Mouse (Mus musculus): ENCODE measurements around the gene Tmem168. TPM values are rescaled to one million over a fixed set of nuclear protein-coding genes. Genes with fewer than 3 reads are reported as not detected.

Tmem168 gene
- polyA plus RNA-seq (2012; fragmentation: generic; extraction: Trizol) = 1 to 10 TPM in 1 of 2 experiments, under 1 TPM in 1; 0.49 to 4.6 TPM

DNA sequence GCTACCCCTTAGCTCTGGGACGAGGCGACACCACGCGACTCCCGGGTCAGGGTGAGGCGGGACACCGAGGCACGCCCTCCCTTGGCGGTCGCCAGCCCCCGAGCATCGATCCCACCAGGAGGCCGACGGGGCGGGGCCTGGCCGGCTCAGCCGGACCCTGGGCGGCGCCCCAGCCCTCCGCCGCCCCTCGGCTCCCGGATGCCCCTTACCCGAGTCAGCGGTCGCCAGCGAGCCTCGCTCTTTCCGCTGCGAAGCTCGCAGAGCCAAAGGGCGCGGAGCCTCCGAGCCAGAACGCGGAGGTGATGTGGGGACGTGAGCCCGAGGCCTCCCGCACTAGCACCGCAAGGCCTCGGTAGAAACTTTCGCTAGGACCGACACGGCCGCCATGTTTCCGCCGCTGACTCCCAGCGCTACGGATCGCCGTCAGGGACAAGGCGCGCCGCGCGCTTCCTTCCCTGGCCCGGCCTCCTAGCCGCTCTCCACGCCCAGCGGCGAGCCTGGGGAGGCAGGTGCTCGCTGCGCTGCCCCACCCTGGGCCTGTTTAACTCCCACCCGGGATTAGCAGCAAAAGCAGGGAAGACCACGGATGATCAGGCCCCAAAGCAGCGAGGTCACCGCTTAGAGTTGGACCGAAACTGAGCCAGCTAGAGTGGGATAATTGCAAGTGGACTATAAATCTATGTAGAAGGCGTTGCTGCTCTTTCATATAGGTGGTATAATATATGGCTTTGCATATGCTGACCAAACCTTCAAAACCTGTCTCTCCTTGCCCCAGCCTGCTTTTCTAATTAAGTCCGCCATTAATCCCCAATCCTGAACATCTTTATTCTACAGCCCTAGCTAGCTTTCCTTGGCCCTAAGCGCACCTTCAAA lies at the start of gene Tmem168:
Gene Tmem168 (minus strand): TSS at position 480 of the 873 bp plus-strand sequence.

Other genes with a start within 250 kb of the Tmem168 start
- 1 to 10 TPM in 1 of 2 experiments, under 1 TPM in 1; 0.16 to 1.5 TPM for gene Bmt2, start 69.9 kb upstream of the Tmem168 start, polyA plus RNA-seq (2012; fragmentation: generic; extraction: Trizol)
- 1 to 10 TPM in 1 of 2 experiments, under 1 TPM in 1; 0.69 to 1.6 TPM for gene Gpr85, start 231.8 kb upstream of the Tmem168 start, polyA plus RNA-seq (2012; fragmentation: generic; extraction: Trizol)

All from C3H10T1/2 (cell line).